Mouse (Mus musculus) lung, postnatal 0 days (tissue): ENCODE data around the gene Ttll11. TPM values are rescaled to one million over a fixed set of nuclear protein-coding genes. Genes with fewer than 3 reads are reported as not detected.
A peak's percentile ranks its signal among the peaks of the same experiment; 100 is the strongest.

Experiments
- ATAC-seq: fragments of 200-750 bp; cut with Nextera tagmentation; 2 replicates; pipeline ENCODE4 v1.8.0; 2017; ENCODE audit warnings: moderate library complexity
- DNase-seq: peaks from one replicate; pipeline ENCODE4 v3.0.0-alpha.2; 2016; ENCODE audit warnings: low spot score
- H3K27ac ChIP-seq: fragments of 300-500 bp; sonication (generic); 2 replicates; pipeline ENCODE4 v1.5.1; 2014; ENCODE audit warnings: antibody characterized with exemption, mild to moderate bottlenecking, low read length, mixed read lengths
- H3K27me3 ChIP-seq: fragments of 300-500 bp; sonication (generic); replicated peaks from 2 replicates; pipeline ENCODE4 v1.6.1; 2014; ENCODE audit warnings: low read length, mixed read lengths; ENCODE audit not compliant: insufficient read depth
- H3K36me3 ChIP-seq: fragments of 300-500 bp; sonication (generic); 2 replicates; pipeline ENCODE4 v1.6.1; 2014; ENCODE audit warnings: low read length, mixed read lengths; ENCODE audit not compliant: insufficient read depth
- H3K4me1 ChIP-seq: fragments of 300-500 bp; sonication (generic); 2 replicates; pipeline ENCODE4 v1.6.1; 2014; ENCODE audit warnings: antibody characterized with exemption, low read depth, low read length, mixed read lengths; ENCODE audit not compliant: insufficient read depth
- H3K4me2 ChIP-seq: fragments of 300-500 bp; sonication (generic); replicated peaks from 2 replicates; pipeline ENCODE4 v1.6.1; 2014; ENCODE audit warnings: low read depth, mild to moderate bottlenecking, low read length, moderate library complexity, mixed read lengths
- H3K4me3 ChIP-seq: fragments of 300-500 bp; sonication (generic); 2 replicates; pipeline ENCODE4 v1.5.1; 2014; ENCODE audit warnings: low read depth, low read length
- H3K9ac ChIP-seq: fragments of 300-500 bp; sonication (generic); replicated peaks from 2 replicates; pipeline ENCODE4 v1.6.1; 2014; ENCODE audit warnings: low read depth, mild to moderate bottlenecking
- H3K9me3 ChIP-seq: fragments of 300-500 bp; sonication (generic); 2 replicates; pipeline ENCODE4 v1.6.1; 2016; ENCODE audit warnings: low read length, mixed read lengths
- CTCF ChIP-seq: IDR thresholded peaks from 2 replicates; pipeline ENCODE4 v1.5.1; 2016; ENCODE audit warnings: antibody characterized with exemption, mild to moderate bottlenecking
- EP300 ChIP-seq: IDR thresholded peaks from 2 replicates; pipeline ENCODE4 v1.6.1; 2016; ENCODE audit warnings: antibody characterized with exemption, mild to moderate bottlenecking, control low read depth
- WGBS: fragments of 180-500 bp; shearing (Covaris S2); extraction: QIAGEN DNeasy Blood & Tissue Kit; methylation state at CpG from one replicate; pipeline ENCODE4 v1.1.7; 2014; 5-methylcytosine and 5-hydroxymethylcytosine counted together
- polyA plus RNA-seq: library from polyadenylated mRNA; unstranded; fragments of >200 nt; fragmentation: Nextera tagmentation; extraction: Ambion mirVana; gene quantifications from 2 replicates; pipeline ENCODE4 v1.2.1, GENCODE M21; 2015

Gene Ttll11
- polyA plus RNA-seq, 1 experiment from 2014 or later, result 2.1 TPM

DNA sequence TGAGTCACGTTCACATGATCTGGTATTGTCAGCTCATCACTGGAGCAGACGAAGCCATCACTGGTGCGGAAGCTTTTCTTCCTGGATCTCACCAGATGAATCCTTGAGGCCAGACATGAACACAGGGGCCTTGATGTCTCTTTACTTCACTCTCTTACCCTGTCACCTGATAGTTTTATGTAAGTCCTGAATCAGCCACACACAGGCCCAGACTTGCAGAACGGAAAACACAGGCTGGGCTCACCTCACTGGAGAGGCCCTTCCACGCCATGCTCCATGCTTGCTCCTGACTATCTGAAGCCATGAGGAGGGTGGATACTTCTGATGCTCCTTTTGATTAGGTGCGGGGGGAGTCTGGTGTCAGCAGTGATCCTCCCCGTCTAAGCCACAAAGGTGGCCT is 193.8 kb downstream of the Ttll11 start:
- no peaks in the 10 kb centered on the region for H3K4me1 ChIP-seq
- 86% methylated on average over 7 of the region's 7 CpGs for WGBS
- DNase-seq, result no peak
- H3K4me3 ChIP-seq, result no peak overlapping the region
- no peak overlapping the region for H3K27ac ChIP-seq
- H3K9me3 ChIP-seq, result no peaks in the 10 kb centered on the region
- H3K4me2 ChIP-seq, result no peak overlapping the region
- no peak for TF ChIP-seq CTCF
- no peak for TF ChIP-seq EP300
- no peak overlapping the region for H3K9ac ChIP-seq
- H3K36me3 ChIP-seq, result no peaks in the 10 kb centered on the region
- no peaks in the 10 kb centered on the region for H3K27me3 ChIP-seq
- ATAC-seq, result no peak

DNA sequence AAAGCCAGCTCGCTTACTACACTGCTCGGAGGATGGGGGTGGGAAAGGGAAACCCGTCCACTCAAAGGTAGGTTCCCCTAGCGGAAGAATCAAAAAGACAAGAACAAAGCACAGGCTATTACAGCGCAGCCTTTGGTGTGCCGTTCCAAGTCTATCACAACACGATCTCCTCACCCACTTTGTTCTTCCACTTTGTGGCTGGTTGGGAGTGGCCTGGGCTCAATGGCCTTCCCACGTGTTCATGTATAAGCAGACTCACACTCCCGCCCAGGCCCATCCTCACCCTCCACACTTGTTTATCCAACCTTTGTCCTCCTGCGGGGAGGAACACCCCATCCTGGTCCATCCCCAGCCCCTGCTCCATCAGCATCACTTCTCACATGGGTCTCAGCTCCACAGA is 196.3 kb downstream of the Ttll11 start:
- DNase-seq (no peak), ATAC-seq (no peak; the same call in 1 of the 2 replicates)
- Histone ChIP-seq H3K4me1 (no peaks in the 10 kb centered on the region), H3K4me2 (no peak overlapping the region), H3K9me3 (no peaks in the 10 kb centered on the region), H3K4me3 (no peak overlapping the region), H3K27me3 (no peaks in the 10 kb centered on the region), H3K9ac (no peak overlapping the region), H3K27ac (no peak overlapping the region), H3K36me3 (no peaks in the 10 kb centered on the region)
- 37% methylated on average over 10 of the region's 10 CpGs for WGBS
- TF ChIP-seq EP300, result no peak
- no peak for TF ChIP-seq CTCF

DNA sequence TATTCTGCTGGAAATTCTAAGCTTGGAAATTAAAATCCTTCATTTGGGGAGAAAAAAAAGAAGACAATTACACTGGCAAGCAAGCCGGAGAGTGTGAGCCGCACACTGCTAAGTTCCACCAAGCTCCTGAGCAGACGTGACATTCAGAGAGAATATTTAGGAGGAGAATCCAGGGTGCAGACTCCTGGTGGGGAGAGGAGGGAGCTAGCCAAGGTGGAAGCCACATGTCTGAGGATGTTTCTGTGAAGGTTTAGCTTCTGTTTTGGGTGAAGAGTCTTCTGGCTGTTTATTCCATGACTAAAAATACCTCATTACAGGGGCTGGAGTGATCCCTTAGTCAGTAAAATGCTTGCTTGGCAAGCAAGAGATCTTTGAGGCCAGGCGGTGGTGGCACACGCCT is 200.4 kb downstream of the Ttll11 start:
- ATAC-seq (no peak), DNase-seq (no peak)
- Histone ChIP-seq H3K27me3 (no peaks in the 10 kb centered on the region), H3K9ac (no peak overlapping the region), H3K4me3 (no peak overlapping the region), H3K4me1 (no peaks in the 10 kb centered on the region), H3K9me3 (no peaks in the 10 kb centered on the region), H3K36me3 (no peaks in the 10 kb centered on the region), H3K27ac (no peak overlapping the region), H3K4me2 (no peak overlapping the region)
- WGBS, result 90% methylated on average over 5 of the region's 5 CpGs
- TF ChIP-seq CTCF (no peak), EP300 (no peak)

DNA sequence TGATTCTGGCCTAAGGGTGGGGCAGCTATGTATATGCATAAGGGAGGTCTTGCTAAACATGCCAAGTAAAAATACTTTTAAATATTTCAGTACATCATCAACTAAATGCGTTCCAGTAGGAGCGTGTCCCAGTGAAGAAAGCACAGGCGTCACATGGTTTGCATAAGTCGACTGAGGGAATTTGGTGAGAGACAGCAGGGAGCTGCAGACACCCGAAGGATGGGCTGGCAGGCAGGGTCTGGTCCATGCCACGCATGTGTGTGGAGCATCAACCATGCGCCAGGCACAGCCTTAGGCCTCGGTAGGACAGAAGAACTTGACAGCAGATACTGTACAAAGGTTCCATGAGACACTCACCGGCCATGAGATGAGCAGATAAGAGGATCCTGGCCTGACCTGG is 202.8 kb downstream of the Ttll11 start:
- no peak overlapping the region for H3K9ac ChIP-seq
- H3K9me3 ChIP-seq, result no peaks in the 10 kb centered on the region
- ATAC-seq (no peak), DNase-seq (no peak)
- H3K27me3 ChIP-seq, result no peaks in the 10 kb centered on the region
- H3K4me1 ChIP-seq, result no peaks in the 10 kb centered on the region
- H3K4me2 ChIP-seq, result no peak overlapping the region
- H3K36me3 ChIP-seq, result no peaks in the 10 kb centered on the region
- no peak overlapping the region for H3K27ac ChIP-seq
- 74% methylated on average over 9 of the region's 9 CpGs for WGBS
- no peak for TF ChIP-seq EP300
- no peak for TF ChIP-seq CTCF
- no peak overlapping the region for H3K4me3 ChIP-seq

DNA sequence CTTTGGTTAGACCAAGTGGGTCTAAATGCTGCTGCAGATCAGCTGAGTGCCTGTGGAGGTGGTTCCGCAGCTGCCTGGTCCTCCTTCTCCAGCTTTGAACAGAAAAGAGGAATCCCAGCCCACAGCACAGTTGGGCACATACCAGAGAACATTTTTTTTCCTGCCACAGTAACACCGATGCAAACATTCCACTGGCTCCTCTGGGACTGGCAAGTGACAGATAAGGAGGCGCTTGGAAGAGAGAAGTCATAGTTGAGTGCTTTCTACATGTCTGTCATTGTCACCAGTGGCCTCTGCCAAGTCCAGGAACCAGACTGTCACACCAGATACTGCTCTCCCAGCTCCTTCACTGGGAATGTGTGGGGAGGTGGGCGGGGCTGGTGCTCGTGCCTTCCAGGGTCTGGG is 204.1 kb downstream of the Ttll11 start:
- peak; percentile 40 for DNase-seq
- H3K9me3 ChIP-seq, result no peaks in the 10 kb centered on the region
- H3K4me2 ChIP-seq, result no peak overlapping the region
- no peak overlapping the region for H3K27ac ChIP-seq
- peak; percentile 63 for ATAC-seq
- no peak overlapping the region for H3K4me3 ChIP-seq
- no peaks in the 10 kb centered on the region for H3K36me3 ChIP-seq
- TF ChIP-seq CTCF (no peak), EP300 (no peak)
- no peaks in the 10 kb centered on the region for H3K4me1 ChIP-seq
- WGBS, result 32% methylated on average over 5 of the region's 5 CpGs
- no peak overlapping the region for H3K9ac ChIP-seq
- H3K27me3 ChIP-seq, result no peaks in the 10 kb centered on the region

DNA sequence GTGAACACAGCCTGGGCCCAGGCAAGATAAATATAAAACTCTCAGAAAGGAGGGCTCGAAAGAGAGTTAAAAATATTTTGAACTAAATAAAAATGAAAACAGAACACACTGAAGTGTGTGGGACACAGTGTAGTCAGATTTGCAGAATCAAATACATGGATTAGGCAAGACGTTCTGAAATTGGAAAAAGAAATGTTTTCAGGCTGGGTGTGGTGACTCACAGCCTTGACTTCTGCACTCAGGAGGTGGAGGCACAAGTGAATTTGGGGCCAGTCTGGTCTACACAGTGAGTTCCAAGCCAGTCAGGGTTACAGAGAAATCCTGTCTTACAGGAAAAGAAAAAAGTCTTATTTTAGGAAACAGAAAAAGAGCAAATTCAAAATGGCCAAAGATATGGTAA is 209.2 kb downstream of the Ttll11 start:
- TF ChIP-seq EP300 (no peak), CTCF (no peak)
- Histone ChIP-seq H3K36me3 (no peaks in the 10 kb centered on the region), H3K4me2 (no peak overlapping the region), H3K9ac (no peak overlapping the region), H3K4me1 (no peaks in the 10 kb centered on the region), H3K27me3 (no peaks in the 10 kb centered on the region), H3K4me3 (no peak overlapping the region), H3K9me3 (no peaks in the 10 kb centered on the region), H3K27ac (no peak overlapping the region)
- DNase-seq, result no peak
- ATAC-seq, result no peak
- 76% methylated on average over 2 of the region's 2 CpGs for WGBS

DNA sequence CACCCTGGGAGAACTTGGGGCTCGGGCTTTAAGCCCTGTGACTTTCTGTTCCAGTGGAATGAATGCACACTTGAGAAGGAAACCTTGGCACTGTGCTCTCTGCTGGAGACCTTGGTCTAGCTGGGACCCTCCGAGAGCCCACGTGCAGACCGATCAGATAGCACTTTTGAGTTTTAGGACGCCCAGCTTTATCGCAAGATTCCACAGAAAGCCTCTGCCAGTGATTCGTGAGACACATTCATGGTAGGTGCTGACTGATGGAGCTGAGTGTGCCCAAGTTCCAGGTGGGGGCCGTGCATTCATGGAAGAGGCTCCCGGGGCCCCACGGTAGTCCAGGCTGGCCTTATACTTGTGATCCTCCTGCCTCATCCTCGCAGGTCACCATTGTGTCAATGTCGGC is 210.3 kb downstream of the Ttll11 start:
- Histone ChIP-seq H3K9me3 (no peaks in the 10 kb centered on the region), H3K4me2 (no peak overlapping the region), H3K36me3 (no peaks in the 10 kb centered on the region), H3K27me3 (no peaks in the 10 kb centered on the region), H3K4me1 (no peaks in the 10 kb centered on the region), H3K27ac (no peak overlapping the region), H3K9ac (no peak overlapping the region), H3K4me3 (no peak overlapping the region)
- WGBS, result 84% methylated on average over 12 of the region's 12 CpGs
- no peak for TF ChIP-seq CTCF
- no peak for TF ChIP-seq EP300
- no peak for DNase-seq
- ATAC-seq, result no peak
